Mouse (Mus musculus): ENCODE measurements around the gene Slc8a2. TPM values are rescaled to one million over a fixed set of nuclear protein-coding genes. Genes with fewer than 3 reads are reported as not detected.

The Slc8a2 gene
- polyA plus RNA-seq, 1 experiment, result 0.02 TPM

GRCm38 (mm10) chr7:16158735-16159134 is 29.1 kb downstream of the Slc8a2 start:
- no peaks in the 10 kb centered on the region for H3K36me3 ChIP-seq (ENCODE audit: control insufficient read depth, insufficient read depth)
- TF ChIP-seq USF1 (IDR thresholded peaks at IDR 0.05; ENCODE audit: low read depth) (no peak), MAX (IDR thresholded peaks at IDR 0.05) (no peak), CEBPB (IDR thresholded peaks at IDR 0.05; ENCODE audit: low read depth) (no peak), FOSL1 (IDR thresholded peaks at IDR 0.05; ENCODE audit: insufficient read depth, low read length, poor library complexity, severe bottlenecking) (no peak), MYOG (IDR thresholded peaks at IDR 0.05; ENCODE audit: control insufficient read depth, extremely low read depth, insufficient read length) (no peak), MYOD1 (IDR thresholded peaks at IDR 0.05; ENCODE audit: control insufficient read depth, insufficient read length, low read depth) (no peak), CTCF (IDR thresholded peaks at IDR 0.05; ENCODE audit: control insufficient read depth, insufficient read depth, insufficient read length) (no peak)
- no peak overlapping the region for H3K4me3 ChIP-seq (ENCODE audit: insufficient read depth, poor library complexity, severe bottlenecking)
- H3K79me2 ChIP-seq (ENCODE audit: control insufficient read depth, insufficient read depth), result no peaks in the 10 kb centered on the region
- no peaks in the 10 kb centered on the region for H3K27me3 ChIP-seq (ENCODE audit: control insufficient read depth, insufficient read depth, insufficient read length)
- no peak overlapping the region for H3ac ChIP-seq (ENCODE audit: control insufficient read depth, insufficient read length, low read depth)
- H3K79me3 ChIP-seq (ENCODE audit: low read depth), result no peaks in the 10 kb centered on the region

- no peak overlapping the region for H3K4me3 ChIP-seq (ENCODE audit: insufficient read depth, poor library complexity, severe bottlenecking)
- no peak overlapping the region for H3ac ChIP-seq (ENCODE audit: control insufficient read depth, insufficient read length, low read depth)
- no peaks in the 10 kb centered on the region for H3K79me3 ChIP-seq (ENCODE audit: low read depth)
- no peaks in the 10 kb centered on the region for H3K36me3 ChIP-seq (ENCODE audit: control insufficient read depth, insufficient read depth)
- TF ChIP-seq FOSL1 (IDR thresholded peaks at IDR 0.05; ENCODE audit: insufficient read depth, low read length, poor library complexity, severe bottlenecking) (no peak), MYOG (IDR thresholded peaks at IDR 0.05; ENCODE audit: control insufficient read depth, extremely low read depth, insufficient read length) (no peak), CTCF (IDR thresholded peaks at IDR 0.05; ENCODE audit: control insufficient read depth, insufficient read depth, insufficient read length) (no peak), CEBPB (IDR thresholded peaks at IDR 0.05; ENCODE audit: low read depth) (no peak), MAX (IDR thresholded peaks at IDR 0.05) (no peak), USF1 (IDR thresholded peaks at IDR 0.05; ENCODE audit: low read depth) (no peak), MYOD1 (IDR thresholded peaks at IDR 0.05; ENCODE audit: control insufficient read depth, insufficient read length, low read depth) (no peak)
- H3K79me2 ChIP-seq (ENCODE audit: control insufficient read depth, insufficient read depth), result no peaks in the 10 kb centered on the region
- H3K27me3 ChIP-seq (ENCODE audit: control insufficient read depth, insufficient read depth, insufficient read length), result no peaks in the 10 kb centered on the region
Observed at GRCm38 (mm10) chr7:16160702-16161101, 31.1 kb downstream of the Slc8a2 start.

DNA sequence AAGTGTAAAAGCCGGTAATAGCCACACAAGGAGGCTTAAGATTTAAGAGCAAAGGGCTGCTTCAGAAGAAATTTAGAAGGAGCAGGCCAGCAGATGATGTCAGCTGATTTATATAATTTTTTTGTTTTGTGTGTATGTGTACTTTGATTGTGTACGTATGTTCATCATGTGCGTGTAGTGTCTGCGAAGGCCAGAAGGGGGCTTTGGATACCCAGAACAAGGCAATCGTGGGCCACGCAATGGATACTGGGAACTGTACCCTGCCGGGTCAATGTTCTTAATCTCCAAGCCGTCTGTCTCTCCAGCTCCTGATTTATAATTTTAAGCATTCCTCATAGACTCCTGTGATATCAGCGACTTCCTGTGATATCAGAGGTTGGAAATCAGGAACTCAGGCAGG is 31.7 kb downstream of the Slc8a2 start:
- TF ChIP-seq CEBPB (IDR thresholded peaks at IDR 0.05; ENCODE audit: low read depth) (no peak), FOSL1 (IDR thresholded peaks at IDR 0.05; ENCODE audit: insufficient read depth, low read length, poor library complexity, severe bottlenecking) (no peak), MAX (IDR thresholded peaks at IDR 0.05) (no peak), CTCF (IDR thresholded peaks at IDR 0.05; ENCODE audit: control insufficient read depth, insufficient read depth, insufficient read length) (no peak), MYOG (IDR thresholded peaks at IDR 0.05; ENCODE audit: control insufficient read depth, extremely low read depth, insufficient read length) (no peak), USF1 (IDR thresholded peaks at IDR 0.05; ENCODE audit: low read depth) (no peak), MYOD1 (IDR thresholded peaks at IDR 0.05; ENCODE audit: control insufficient read depth, insufficient read length, low read depth) (no peak)
- H3ac ChIP-seq (ENCODE audit: control insufficient read depth, insufficient read length, low read depth), result no peak overlapping the region
- H3K27me3 ChIP-seq (ENCODE audit: control insufficient read depth, insufficient read depth, insufficient read length), result no peaks in the 10 kb centered on the region
- no peak overlapping the region for H3K4me3 ChIP-seq (ENCODE audit: insufficient read depth, poor library complexity, severe bottlenecking)
- no peaks in the 10 kb centered on the region for H3K79me3 ChIP-seq (ENCODE audit: low read depth)
- no peaks in the 10 kb centered on the region for H3K36me3 ChIP-seq (ENCODE audit: control insufficient read depth, insufficient read depth)
- H3K79me2 ChIP-seq (ENCODE audit: control insufficient read depth, insufficient read depth), result no peaks in the 10 kb centered on the region

- H3ac ChIP-seq (ENCODE audit: control insufficient read depth, insufficient read length, low read depth), result no peak overlapping the region
- H3K4me3 ChIP-seq (ENCODE audit: insufficient read depth, poor library complexity, severe bottlenecking), result no peak overlapping the region
- H3K36me3 ChIP-seq (ENCODE audit: control insufficient read depth, insufficient read depth), result no peaks in the 10 kb centered on the region
- no peak for TF ChIP-seq CEBPB (IDR thresholded peaks at IDR 0.05; ENCODE audit: low read depth)
- no peak for TF ChIP-seq USF1 (IDR thresholded peaks at IDR 0.05; ENCODE audit: low read depth)
- no peak for TF ChIP-seq MYOD1 (IDR thresholded peaks at IDR 0.05; ENCODE audit: control insufficient read depth, insufficient read length, low read depth)
- TF ChIP-seq MYOG (IDR thresholded peaks at IDR 0.05; ENCODE audit: control insufficient read depth, extremely low read depth, insufficient read length), result no peak
- no peak for TF ChIP-seq MAX (IDR thresholded peaks at IDR 0.05)
- no peak for TF ChIP-seq CTCF (IDR thresholded peaks at IDR 0.05; ENCODE audit: control insufficient read depth, insufficient read depth, insufficient read length)
- no peak for TF ChIP-seq FOSL1 (IDR thresholded peaks at IDR 0.05; ENCODE audit: insufficient read depth, low read length, poor library complexity, severe bottlenecking)
- no peaks in the 10 kb centered on the region for H3K27me3 ChIP-seq (ENCODE audit: control insufficient read depth, insufficient read depth, insufficient read length)
- H3K79me2 ChIP-seq (ENCODE audit: control insufficient read depth, insufficient read depth), result no peaks in the 10 kb centered on the region
- H3K79me3 ChIP-seq (ENCODE audit: low read depth), result no peaks in the 10 kb centered on the region
Observed at GRCm38 (mm10) chr7:16162036-16162435, 32.4 kb downstream of the Slc8a2 start.

DNA sequence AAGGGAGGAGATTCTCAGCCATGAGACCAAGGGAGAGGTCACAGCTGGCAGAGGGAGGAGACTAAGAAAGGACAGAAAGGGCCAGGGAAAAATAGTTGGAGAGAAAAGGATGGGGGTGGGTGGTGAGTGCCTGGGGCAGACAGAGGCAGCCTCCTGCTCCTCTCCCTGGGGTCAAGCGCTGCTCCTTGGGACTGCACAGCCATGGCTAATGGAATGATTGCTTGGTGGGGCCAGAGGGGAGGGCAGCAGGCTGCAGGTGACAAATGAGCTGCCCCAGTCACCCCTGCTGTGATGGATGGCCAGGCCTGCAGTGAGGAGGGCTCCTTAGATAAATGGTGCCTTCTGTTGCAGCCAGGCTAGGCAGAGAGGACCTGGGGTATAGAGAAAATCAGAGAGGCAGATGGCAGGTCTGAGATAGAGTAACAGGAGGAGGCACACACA is 42.5 kb downstream of the Slc8a2 start:
- Histone ChIP-seq H3K27me3 (ENCODE audit: control insufficient read depth, insufficient read depth, insufficient read length) (peaks cover 29% of the 10 kb centered on the region), H3K4me3 (ENCODE audit: insufficient read depth, poor library complexity, severe bottlenecking) (no peak overlapping the region), H3K79me3 (ENCODE audit: low read depth) (no peaks in the 10 kb centered on the region), H3K36me3 (ENCODE audit: control insufficient read depth, insufficient read depth) (no peaks in the 10 kb centered on the region), H3K79me2 (ENCODE audit: control insufficient read depth, insufficient read depth) (no peaks in the 10 kb centered on the region), H3ac (ENCODE audit: control insufficient read depth, insufficient read length, low read depth) (no peak overlapping the region)
- no peak for TF ChIP-seq FOSL1 (IDR thresholded peaks at IDR 0.05; ENCODE audit: insufficient read depth, low read length, poor library complexity, severe bottlenecking)
- no peak for TF ChIP-seq CEBPB (IDR thresholded peaks at IDR 0.05; ENCODE audit: low read depth)
- no peak for TF ChIP-seq MYOD1 (IDR thresholded peaks at IDR 0.05; ENCODE audit: control insufficient read depth, insufficient read length, low read depth)
- TF ChIP-seq MYOG (IDR thresholded peaks at IDR 0.05; ENCODE audit: control insufficient read depth, extremely low read depth, insufficient read length), result no peak
- TF ChIP-seq MAX (IDR thresholded peaks at IDR 0.05), result no peak
- TF ChIP-seq USF1 (IDR thresholded peaks at IDR 0.05; ENCODE audit: low read depth), result no peak
- TF ChIP-seq CTCF (IDR thresholded peaks at IDR 0.05; ENCODE audit: control insufficient read depth, insufficient read depth, insufficient read length), result no peak

Data from C2C12 (cell line).